Mouse (Mus musculus) thymus, postnatal 14 days (tissue): ENCODE measurements around the gene Gm20929.
"Not testable (repeated sequence)": the region's sequence is repeated elsewhere in the genome, so short reads cannot be mapped to it uniquely, and the experiment has no call there.

ENCODE experiments used
- DNase-seq: peaks from one replicate; pipeline ENCODE4 v3.0.0; 2021

The Gm20929 gene

DNA sequence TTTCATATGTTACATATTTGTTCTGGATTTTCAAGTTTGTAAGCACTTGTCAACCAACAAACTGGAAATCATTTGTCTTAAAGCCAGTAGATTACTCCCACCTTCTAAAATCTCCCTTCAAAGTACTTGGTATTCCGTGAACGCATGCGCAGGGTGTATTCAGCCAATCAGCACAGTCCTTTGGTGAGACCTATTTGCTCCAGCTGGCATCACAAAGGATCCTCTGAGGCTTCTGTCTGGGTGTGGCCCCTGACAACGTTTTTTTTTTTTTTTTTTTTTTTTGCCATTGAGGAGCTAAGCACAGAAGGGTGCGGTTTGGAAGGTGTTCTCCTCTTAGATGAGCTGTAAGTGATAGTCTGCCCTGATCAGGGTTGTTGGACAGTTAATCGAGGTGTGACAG lies at the start of gene Gm20929:
Gm20929 (plus strand) TSS at position 301 of the 400 bp plus-strand sequence.
- DNase-seq = not testable (repeated sequence)
